Comparison of ENCODE assay signal across 8 mouse cellular contexts in genomic region chrX:77511301-77511993, GRCm38 (mm10). TPM values are rescaled to one million over a fixed set of nuclear protein-coding genes. Genes with fewer than 3 reads are reported as not detected.
DNase-seq lines count a peak whose midpoint lies in the region; ATAC-seq lines count a peak whose summit lies in the region.

No protein-coding gene starts in this region.

- H3K9ac ChIP-seq in intestine, embryonic 14.5 days (ENCODE audit: low read length), result peak overlapping the region; percentile 88
- H3K9ac ChIP-seq in limb, embryonic 13.5 days, result peak overlapping the region; percentile 89
- peak overlapping the region; percentile 67 for H3K9ac ChIP-seq in midbrain, embryonic 15.5 days

- intact Hi-C loops in gastrocnemius, postnatal 36 days (cut with DNase I), result loop anchor here (5.0 kb wide), 1 partner anchor 126 kb away; no protein-coding TSS in a partner anchor

- peak overlapping the region; percentile 58 for H3K4me2 ChIP-seq in intestine, embryonic 14.5 days (ENCODE audit: low read length)
- peak overlapping the region; percentile 62 for H3K4me2 ChIP-seq in limb, embryonic 13.5 days (replicated peaks)
- peak overlapping the region; percentile 62 for H3K4me2 ChIP-seq in midbrain, embryonic 15.5 days

- ATAC-seq in cerebellum, adult (ENCODE audit: insufficient number of reproducible peaks, low FRiP score, low TSS enrichment), result no peak
- ATAC-seq in intestine, embryonic 14.5 days (replicated peaks; ENCODE audit: low FRiP score, low TSS enrichment, low read depth), result peak; percentile 42
- peak; percentile 26; the same call in 1 of the 2 replicates for ATAC-seq in limb, embryonic 13.5 days (ENCODE audit: low FRiP score, low read depth)
- ATAC-seq in midbrain, embryonic 15.5 days (replicated peaks), result peak; percentile 12

- no peaks in the 10 kb centered on the region for H3K27me3 ChIP-seq in intestine, embryonic 14.5 days (replicated peaks; ENCODE audit: control insufficient read depth, insufficient read depth, low read length)
- no peaks in the 10 kb centered on the region for H3K27me3 ChIP-seq in limb, embryonic 13.5 days
- no peaks in the 10 kb centered on the region for H3K27me3 ChIP-seq in midbrain, embryonic 15.5 days (replicated peaks)

- no peaks in the 10 kb centered on the region; the same call in 1 of the 2 replicates for H3K4me1 ChIP-seq in intestine, embryonic 14.5 days (replicated peaks; ENCODE audit: control insufficient read depth, insufficient read depth, low read length)
- H3K4me1 ChIP-seq in limb, embryonic 13.5 days, result peaks cover 22% of the 10 kb centered on the region
- H3K4me1 ChIP-seq in midbrain, embryonic 15.5 days, result peaks cover 10% of the 10 kb centered on the region

- no peaks in the 10 kb centered on the region for H3K36me3 ChIP-seq in intestine, embryonic 14.5 days (ENCODE audit: control insufficient read depth, insufficient read depth, low read length)
- no peaks in the 10 kb centered on the region for H3K36me3 ChIP-seq in limb, embryonic 13.5 days
- no peaks in the 10 kb centered on the region for H3K36me3 ChIP-seq in midbrain, embryonic 15.5 days (replicated peaks)

- no peaks in the 10 kb centered on the region for H3K9me3 ChIP-seq in intestine, embryonic 14.5 days (ENCODE audit: control insufficient read depth, low read length)
- H3K9me3 ChIP-seq in limb, embryonic 13.5 days, result no peaks in the 10 kb centered on the region
- no peaks in the 10 kb centered on the region for H3K9me3 ChIP-seq in midbrain, embryonic 15.5 days

- WGBS in intestine, embryonic 14.5 days, result 14% methylated on average over 45 of the region's 55 CpGs
- WGBS in limb, embryonic 13.5 days, result 19% methylated on average over 51 of the region's 55 CpGs
- 22% methylated on average over 54 of the region's 55 CpGs for WGBS in midbrain, embryonic 15.5 days

- peak overlapping the region; percentile 56 for H3K4me3 ChIP-seq in intestine, embryonic 14.5 days (ENCODE audit: low read depth, low read length)
- peak overlapping the region; percentile 63 for H3K4me3 ChIP-seq in limb, embryonic 13.5 days
- peak overlapping the region; percentile 64 for H3K4me3 ChIP-seq in midbrain, embryonic 15.5 days

- H3K27ac ChIP-seq in intestine, embryonic 14.5 days (ENCODE audit: low read depth), result peak overlapping the region; percentile 96
- peak overlapping the region; percentile 96 for H3K27ac ChIP-seq in limb, embryonic 13.5 days
- peak overlapping the region; percentile 93 for H3K27ac ChIP-seq in midbrain, embryonic 15.5 days

- peak; percentile 41 for DNase-seq in cerebellum, adult 11 months
- DNase-seq in cerebellum, postnatal 36 days, result peak; percentile 18 to 27
- DNase-seq in gastrocnemius, postnatal 36 days, result peak; percentile 5 to 18
- peak; percentile 74 for DNase-seq in intestine, embryonic 14.5 days (ENCODE audit: low spot score)
- DNase-seq in spleen, postnatal 36 days (ENCODE audit: low spot score in 2 of 2), result peak; percentile 35 to 38

RNA-seq across cellular contexts. Expression of gene Tbl1x, which starts 0.6 kb away (rescaled TPM):
- 1 to 10 TPM; 8.3 to 9.1 TPM for total RNA-seq in gastrocnemius, postnatal 36 days (2021)
- 82.5 and 88.0 TPM in 2 replicates for polyA plus RNA-seq in intestine, embryonic 14.5 days (2014; fragmentation: Nextera tagmentation; extraction: Ambion mirVana)
- 83.3 and 84.0 TPM in 2 replicates for polyA plus RNA-seq in limb, embryonic 13.5 days (2015; fragmentation: Nextera tagmentation; extraction: Ambion mirVana)
- 48.2 and 48.8 TPM in 2 replicates for polyA plus RNA-seq in midbrain, embryonic 15.5 days (2015; fragmentation: Nextera tagmentation; extraction: Ambion mirVana)

Comparison
In these comparisons a context has a peak if more than half of its experiments do, and no peak if none do; other contexts are left out.
1. DNase-seq: peak in every context shown above with its lines; median percentile 74 in intestine, embryonic 14.5 days; 41 in cerebellum, adult 11 months; 36 in spleen, postnatal 36 days; 22 in cerebellum, postnatal 36 days; 12 in gastrocnemius, postnatal 36 days.